Comparison of ENCODE assay signal across 15 mouse cellular contexts in genomic region chr3:149550231-149550951, GRCm38 (mm10).
A peak's percentile ranks its signal among the peaks of the same experiment; 100 is the strongest.
DNase-seq lines count a peak whose midpoint lies in the region; ATAC-seq and TF ChIP-seq lines count a peak whose summit lies in the region.
"Had no signal": no experiment of that assay in that cellular context is flagged by ENCODE, and none has a peak within 500 bp of the region (broad histone marks: within the 10 kb centered on the region; RNA-seq: fewer than 3 reads in every experiment).

No protein-coding gene starts in this region.

- no peak overlapping the region for H3K4me3 ChIP-seq in layer of hippocampus, adult 2 months
- H3K4me3 ChIP-seq: lung, embryonic 15.5 days; megakaryocyte, embryonic 14.5 days had no signal

- no peak for TF ChIP-seq CTCF in layer of hippocampus, adult 2 months (conservative IDR thresholded peaks at IDR 0.05)

- H3K27ac ChIP-seq in layer of hippocampus, adult 2 months, result no peak overlapping the region
- H3K27ac ChIP-seq: lung, embryonic 15.5 days had no signal

- DNase-seq in ES-CJ7 (ENCODE audit: low read depth, low spot score) (peak; percentile 14), R1 (ENCODE audit: low read depth, low spot score) (peak; percentile 7)
- peak; percentile 78 for DNase-seq in cerebellum, adult 8-10 months
- peak; percentile 32 to 40 for DNase-seq in layer of hippocampus, adult 2 months (ENCODE audit: low spot score in 2 of 2)
- no peak for DNase-seq in kidney, adult 9 months
- no peak for DNase-seq in retina, embryonic 14.5 days (ENCODE audit: low spot score)
- DNase-seq: embryo, embryonic 11 days; heart, adult 18-20 months; kidney, postnatal 25 days; liver; thymus, adult 2 months had no signal

- ATAC-seq in megakaryocyte-erythroid progenitor cell, adult 5-6 weeks (replicated peaks; ENCODE audit: low FRiP score, low TSS enrichment, poor library complexity, severe bottlenecking), result no peak
- ATAC-seq: intestine, embryonic 16.5 days had no signal

Comparison
In these comparisons a context has a peak if more than half of its experiments do, and no peak if none do; other contexts are left out.
1. DNase-seq: peak in ES-CJ7 (single experiment), R1 (single experiment), cerebellum, adult 8-10 months (single experiment) and layer of hippocampus, adult 2 months (2 of 2); none in kidney, adult 9 months (single experiment) and retina, embryonic 14.5 days (single experiment).